Mouse (Mus musculus): ENCODE data around the gene Fbp1.
"Not testable (repeated sequence)": the region's sequence is repeated elsewhere in the genome, so short reads cannot be mapped to it uniquely, and the experiment has no call there.

The Fbp1 gene

GRCm38 (mm10) chr13:62833341-62833740 lies 54.7 kb downstream of the Fbp1 start:
- no peak for DNase-seq (ENCODE audit: low read depth)

GRCm38 (mm10) chr13:62832239-62832638 lies 55.8 kb downstream of the Fbp1 start:
- DNase-seq (ENCODE audit: low read depth) = no peak

GRCm38 (mm10) chr13:62815705-62816104 lies 72.4 kb downstream of the Fbp1 start:
- not testable (repeated sequence) for DNase-seq (ENCODE audit: low read depth)
